Mouse (Mus musculus): ENCODE measurements around the gene Gm20075.
"Not testable (repeated sequence)": the region's sequence is repeated elsewhere in the genome, so short reads cannot be mapped to it uniquely, and the experiment has no call there.

- TF ChIP-seq CTCF (IDR thresholded peaks at IDR 0.05; ENCODE audit: control insufficient read depth, insufficient read depth, low read length); POLR2A (IDR thresholded peaks at IDR 0.05; ENCODE audit: borderline replicate concordance, control insufficient read depth, low read depth, low read length): not testable (repeated sequence)
These were observed at the start of gene Gm20075 for GRCm38 (mm10) chr13:96081276-96081675.

All from bone marrow, adult 2 months (tissue).